Mouse (Mus musculus) forebrain, embryonic 15.5 days (tissue): ENCODE results near the gene Fam222a. TPM values are rescaled to one million over a fixed set of nuclear protein-coding genes. Genes with fewer than 3 reads are reported as not detected.

Experiments
- ATAC-seq: fragments of 200-750 bp; cut with Nextera tagmentation; replicated peaks from 2 replicates; pipeline ENCODE4 v1.8.0; 2017; ENCODE audit warnings: mild to moderate bottlenecking, moderate TSS enrichment, moderate library complexity
- H3K27ac ChIP-seq: fragments of 300-500 bp; sonication (generic); replicated peaks from 2 replicates; pipeline ENCODE4 v1.5.1; 2015; ENCODE audit warnings: mild to moderate bottlenecking, inconsistent platforms
- H3K27me3 ChIP-seq: fragments of 300-500 bp; sonication (generic); 2 replicates; pipeline ENCODE4 v1.6.1; 2015; ENCODE audit warnings: inconsistent platforms
- H3K36me3 ChIP-seq: fragments of 300-500 bp; sonication (generic); 2 replicates; pipeline ENCODE4 v1.6.1; 2015; ENCODE audit warnings: mild to moderate bottlenecking, inconsistent platforms
- H3K4me1 ChIP-seq: fragments of 300-500 bp; sonication (generic); 2 replicates; pipeline ENCODE4 v1.6.1; 2015; ENCODE audit warnings: inconsistent platforms
- H3K4me2 ChIP-seq: fragments of 300-500 bp; sonication (generic); replicated peaks from 2 replicates; pipeline ENCODE4 v1.6.1; 2015; ENCODE audit warnings: mild to moderate bottlenecking, inconsistent platforms
- H3K4me3 ChIP-seq: fragments of 300-500 bp; sonication (generic); 2 replicates; pipeline ENCODE4 v1.5.1; 2015; ENCODE audit warnings: mild to moderate bottlenecking, inconsistent platforms
- H3K9ac ChIP-seq: fragments of 300-500 bp; sonication (generic); replicated peaks from 2 replicates; pipeline ENCODE4 v1.6.1; 2015; ENCODE audit warnings: mild to moderate bottlenecking, inconsistent platforms
- H3K9me3 ChIP-seq: fragments of 300-500 bp; sonication (generic); 2 replicates; pipeline ENCODE4 v1.6.1; 2016; ENCODE audit warnings: inconsistent platforms
- whole genome bisulfite sequencing: fragments of 180-500 bp; shearing (Covaris S2); methylation state at CpG from one replicate; pipeline ENCODE4 v1.1.7; 2015; ENCODE audit warnings: mixed read lengths; 5-methylcytosine and 5-hydroxymethylcytosine counted together
- polyA plus RNA-seq: library from polyadenylated mRNA; unstranded; fragments of >200 nt; fragmentation: Nextera tagmentation; extraction: Ambion mirVana; gene quantifications from 2 replicates; pipeline ENCODE4 v1.2.1, GENCODE M21; 2015

The Fam222a gene
- polyA plus RNA-seq, 1 experiment from 2014 or later = 5.2 TPM

DNA sequence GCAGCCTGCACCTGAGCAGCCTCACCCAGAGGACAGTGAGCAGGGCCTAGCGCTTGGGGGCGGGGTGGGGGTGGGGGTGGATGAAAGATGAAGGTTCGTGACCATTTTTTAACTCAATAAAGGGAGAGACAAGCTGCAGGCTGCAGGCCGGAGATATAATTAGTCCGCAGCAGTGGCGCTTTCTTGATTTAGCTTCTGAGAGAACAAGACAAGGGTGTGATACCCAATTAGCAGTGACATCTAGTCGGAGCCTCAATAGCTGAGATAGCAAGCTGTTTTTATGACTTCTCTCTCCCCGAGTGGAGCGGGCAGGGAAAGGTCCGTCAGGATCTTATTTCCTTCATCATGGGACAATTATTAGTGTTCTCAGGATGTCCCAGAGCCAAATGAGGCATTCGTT, 7.2 kb downstream of the Fam222a start:
- no peaks in the 10 kb centered on the region for H3K36me3 ChIP-seq
- 0 out of 2 replicates have a peak overlapping the region, but pooled peaks have one; percentile 20 for H3K27ac ChIP-seq
- peaks cover 45% of the 10 kb centered on the region for H3K27me3 ChIP-seq
- no peaks in the 10 kb centered on the region for H3K9me3 ChIP-seq
- no peak overlapping the region; the same call in 1 of the 2 replicates for H3K9ac ChIP-seq
- WGBS = 13% methylated on average over 11 of the region's 11 CpGs
- peak overlapping the region; percentile 23 for H3K4me2 ChIP-seq
- H3K4me3 ChIP-seq = peak overlapping the region; percentile 4
- peaks cover 96% of the 10 kb centered on the region for H3K4me1 ChIP-seq
- no peak for ATAC-seq

DNA sequence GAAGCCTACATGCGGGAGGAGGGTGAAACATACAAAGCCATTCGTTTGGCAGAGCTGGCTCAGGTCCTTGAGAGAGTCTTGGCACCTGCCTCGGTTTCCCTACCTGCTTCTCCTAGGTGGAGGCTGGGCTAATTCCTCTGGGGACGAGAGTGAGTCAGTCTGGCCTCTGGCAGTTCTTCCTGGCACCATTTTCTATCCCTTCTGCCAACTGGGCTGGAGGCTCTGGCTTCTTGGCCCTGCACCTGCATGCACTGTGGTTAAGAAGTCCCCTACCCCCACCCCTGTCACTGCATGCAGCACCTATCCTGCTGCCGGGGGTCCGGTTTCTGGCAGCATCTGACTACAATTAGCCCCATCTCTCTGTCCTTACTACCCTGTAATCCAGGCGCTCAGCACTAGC, 7.7 kb downstream of the Fam222a start:
- no peak for ATAC-seq
- WGBS = 62% methylated on average over 7 of the region's 7 CpGs
- H3K4me3 ChIP-seq = 0 out of 2 replicates have a peak overlapping the region, but pooled peaks have one; percentile 4

DNA sequence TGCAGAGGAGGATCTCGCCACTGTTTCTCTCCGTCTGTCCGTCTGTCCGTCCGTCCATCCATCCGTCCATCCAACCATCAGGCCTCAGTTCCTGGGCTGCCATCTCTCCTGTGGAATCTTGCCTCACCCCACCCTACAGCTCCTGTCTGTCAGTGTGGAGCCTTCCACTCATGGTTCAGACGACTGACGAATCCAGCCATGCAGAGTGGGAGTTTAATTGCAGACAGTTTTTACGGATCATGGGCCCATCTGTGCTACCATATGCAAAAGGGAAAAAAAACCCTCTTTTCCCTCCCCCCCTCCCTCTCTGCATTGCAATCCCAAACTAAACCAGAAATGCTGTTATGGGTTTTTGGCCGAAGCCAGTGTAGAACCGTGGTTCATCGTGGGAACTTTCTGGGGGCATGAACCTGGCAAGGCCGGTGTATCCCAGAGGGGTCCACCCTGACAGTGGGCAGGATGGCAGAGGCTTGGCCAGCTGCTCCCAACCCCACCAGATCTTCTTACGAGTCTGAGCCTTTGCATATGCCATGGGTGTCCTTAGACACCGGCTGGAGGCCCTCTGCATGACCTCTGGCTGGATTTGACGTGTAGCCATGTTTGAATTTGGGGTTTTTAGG, 8.3 kb downstream of the Fam222a start:
- no peak overlapping the region for H3K9ac ChIP-seq
- no peaks in the 10 kb centered on the region for H3K36me3 ChIP-seq
- H3K4me2 ChIP-seq = peak overlapping the region; percentile 23
- no peak overlapping the region for H3K4me3 ChIP-seq
- peak; percentile 26; the same call in 1 of the 2 replicates for ATAC-seq
- peaks cover 92% of the 10 kb centered on the region for H3K4me1 ChIP-seq
- H3K27ac ChIP-seq = 0 out of 2 replicates have a peak overlapping the region, but pooled peaks have one; percentile 20
- WGBS = 70% methylated on average over 16 of the region's 16 CpGs
- H3K9me3 ChIP-seq = no peaks in the 10 kb centered on the region
- H3K27me3 ChIP-seq = peaks cover 48% of the 10 kb centered on the region

More for the DNA sequence above, 7.7 kb downstream of the Fam222a start:
- Histone ChIP-seq H3K27ac (0 out of 2 replicates have a peak overlapping the region, but pooled peaks have one; percentile 20), H3K4me2 (peak overlapping the region; percentile 23), H3K4me1 (peaks cover 94% of the 10 kb centered on the region), H3K36me3 (no peaks in the 10 kb centered on the region), H3K9ac (no peak overlapping the region), H3K9me3 (no peaks in the 10 kb centered on the region), H3K27me3 (peaks cover 48% of the 10 kb centered on the region)

DNA sequence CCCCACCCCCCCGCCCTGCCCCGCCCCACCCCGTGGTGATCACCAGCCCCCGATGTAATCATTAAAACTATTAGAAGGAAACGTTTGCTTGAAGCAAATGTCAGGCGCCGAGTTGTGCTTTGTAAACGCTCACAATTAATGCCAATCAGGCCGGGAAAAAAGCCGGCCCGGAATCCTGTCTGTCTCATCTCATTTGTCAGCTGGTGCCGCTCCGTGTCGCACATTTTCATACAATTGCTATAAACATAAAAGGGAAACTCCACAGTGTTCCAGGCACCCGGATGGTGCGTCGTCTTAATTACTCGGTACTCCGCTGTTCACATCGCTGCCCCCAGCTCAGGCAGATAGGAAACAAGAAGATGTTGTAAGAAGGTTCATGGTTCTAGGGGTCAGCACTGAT, 10.5 kb downstream of the Fam222a start:
- H3K9me3 ChIP-seq = no peaks in the 10 kb centered on the region
- H3K4me3 ChIP-seq = no peak overlapping the region
- no peak for ATAC-seq
- H3K4me2 ChIP-seq = no peak overlapping the region
- H3K9ac ChIP-seq = no peak overlapping the region
- H3K4me1 ChIP-seq = peaks cover 75% of the 10 kb centered on the region
- 13% methylated on average over 20 of the region's 20 CpGs for WGBS
- H3K36me3 ChIP-seq = no peaks in the 10 kb centered on the region
- H3K27me3 ChIP-seq = peaks cover 47% of the 10 kb centered on the region
- peak overlapping the region; percentile 41; the same call in 1 of the 2 replicates for H3K27ac ChIP-seq

- H3K27me3 ChIP-seq = peaks cover 37% of the 10 kb centered on the region
- H3K4me3 ChIP-seq = no peak overlapping the region
- no peak overlapping the region for H3K27ac ChIP-seq
- H3K36me3 ChIP-seq = no peaks in the 10 kb centered on the region
- H3K9me3 ChIP-seq = no peaks in the 10 kb centered on the region
- peaks cover 75% of the 10 kb centered on the region for H3K4me1 ChIP-seq
- no peak overlapping the region for H3K4me2 ChIP-seq
- whole genome bisulfite sequencing = 50% methylated on average over 8 of the region's 8 CpGs
- no peak for ATAC-seq
- no peak overlapping the region for H3K9ac ChIP-seq
These were observed 12.0 kb downstream of the Fam222a start for GRCm38 (mm10) chr5:114579714-114580357.

DNA sequence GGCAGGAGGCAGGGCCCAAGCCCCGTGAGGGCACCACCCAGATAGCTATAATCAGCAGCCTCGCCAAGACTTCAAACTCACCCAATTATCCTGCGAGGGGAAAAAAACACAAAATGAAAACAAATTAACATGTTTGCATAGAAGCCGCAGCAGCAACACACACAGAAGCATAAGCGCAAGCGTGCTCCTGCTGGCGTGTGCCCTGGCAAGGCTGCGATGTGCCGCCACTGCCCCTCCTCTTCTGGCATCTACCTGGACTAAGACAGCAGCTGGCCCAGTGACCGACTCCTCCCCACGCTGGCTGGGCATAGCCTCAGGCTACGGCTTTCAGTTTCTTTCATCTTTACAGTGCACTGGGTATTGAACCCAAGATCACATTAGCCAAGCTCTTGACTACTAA, 13.7 kb downstream of the Fam222a start:
- no peak for ATAC-seq
- H3K4me3 ChIP-seq = no peak overlapping the region
- 25% methylated on average over 12 of the region's 12 CpGs for WGBS
- peaks cover 71% of the 10 kb centered on the region for H3K4me1 ChIP-seq
- peaks cover 46% of the 10 kb centered on the region for H3K27me3 ChIP-seq
- 0 out of 2 replicates have a peak overlapping the region, but pooled peaks have one; percentile 4 for H3K27ac ChIP-seq
- H3K4me2 ChIP-seq = no peak overlapping the region
- H3K9me3 ChIP-seq = no peaks in the 10 kb centered on the region
- no peak overlapping the region for H3K9ac ChIP-seq
- H3K36me3 ChIP-seq = no peaks in the 10 kb centered on the region

- peaks cover 59% of the 10 kb centered on the region for H3K4me1 ChIP-seq
- H3K36me3 ChIP-seq = no peaks in the 10 kb centered on the region
- WGBS = 82% methylated on average over 3 of the region's 3 CpGs
- peaks cover 45% of the 10 kb centered on the region for H3K27me3 ChIP-seq
- H3K9ac ChIP-seq = no peak overlapping the region
- no peak for ATAC-seq
- no peak overlapping the region for H3K4me3 ChIP-seq
- H3K4me2 ChIP-seq = no peak overlapping the region
- H3K27ac ChIP-seq = no peak overlapping the region
- H3K9me3 ChIP-seq = no peaks in the 10 kb centered on the region
These were observed 15.2 kb downstream of the Fam222a start for GRCm38 (mm10) chr5:114583046-114583445.

DNA sequence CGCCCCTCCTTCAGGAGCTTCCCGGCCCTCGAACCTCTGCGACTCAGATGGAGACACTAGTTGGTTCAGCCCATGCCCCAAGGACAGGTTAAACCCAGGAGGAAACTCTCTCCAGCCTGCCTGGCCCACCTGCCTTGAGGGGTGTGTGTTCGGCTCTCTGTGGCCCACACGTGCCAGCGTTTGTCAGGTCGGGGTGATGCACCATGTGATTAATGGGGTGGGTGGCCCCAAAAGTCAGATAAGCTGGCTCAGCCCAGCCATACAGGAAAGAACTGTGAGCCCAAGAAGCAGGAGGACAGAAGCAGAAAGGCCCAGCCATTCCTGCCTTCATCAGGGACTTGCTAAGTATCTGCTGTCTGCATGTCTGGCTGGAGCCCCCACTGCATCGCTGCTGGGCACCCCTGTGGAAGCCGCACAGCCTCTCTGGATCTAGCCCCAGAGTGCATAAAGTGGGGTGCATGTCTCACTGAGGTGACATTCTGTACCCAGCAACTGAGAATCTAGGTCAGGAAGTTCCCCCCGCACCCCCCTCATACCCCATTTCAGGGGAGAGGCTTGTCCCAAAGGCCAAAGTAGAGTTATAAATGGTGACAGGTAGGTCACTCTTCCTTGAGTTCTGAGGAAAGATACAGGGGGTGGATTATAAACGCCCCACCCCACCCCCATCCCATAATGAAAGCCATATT, 15.8 kb downstream of the Fam222a start:
- no peak overlapping the region for H3K4me2 ChIP-seq
- no peak for ATAC-seq
- no peaks in the 10 kb centered on the region for H3K36me3 ChIP-seq
- no peak overlapping the region for H3K9ac ChIP-seq
- no peak overlapping the region for H3K27ac ChIP-seq
- WGBS = 85% methylated on average over 12 of the region's 12 CpGs
- H3K9me3 ChIP-seq = no peaks in the 10 kb centered on the region
- peaks cover 60% of the 10 kb centered on the region for H3K4me1 ChIP-seq
- H3K27me3 ChIP-seq = peaks cover 49% of the 10 kb centered on the region
- no peak overlapping the region for H3K4me3 ChIP-seq

DNA sequence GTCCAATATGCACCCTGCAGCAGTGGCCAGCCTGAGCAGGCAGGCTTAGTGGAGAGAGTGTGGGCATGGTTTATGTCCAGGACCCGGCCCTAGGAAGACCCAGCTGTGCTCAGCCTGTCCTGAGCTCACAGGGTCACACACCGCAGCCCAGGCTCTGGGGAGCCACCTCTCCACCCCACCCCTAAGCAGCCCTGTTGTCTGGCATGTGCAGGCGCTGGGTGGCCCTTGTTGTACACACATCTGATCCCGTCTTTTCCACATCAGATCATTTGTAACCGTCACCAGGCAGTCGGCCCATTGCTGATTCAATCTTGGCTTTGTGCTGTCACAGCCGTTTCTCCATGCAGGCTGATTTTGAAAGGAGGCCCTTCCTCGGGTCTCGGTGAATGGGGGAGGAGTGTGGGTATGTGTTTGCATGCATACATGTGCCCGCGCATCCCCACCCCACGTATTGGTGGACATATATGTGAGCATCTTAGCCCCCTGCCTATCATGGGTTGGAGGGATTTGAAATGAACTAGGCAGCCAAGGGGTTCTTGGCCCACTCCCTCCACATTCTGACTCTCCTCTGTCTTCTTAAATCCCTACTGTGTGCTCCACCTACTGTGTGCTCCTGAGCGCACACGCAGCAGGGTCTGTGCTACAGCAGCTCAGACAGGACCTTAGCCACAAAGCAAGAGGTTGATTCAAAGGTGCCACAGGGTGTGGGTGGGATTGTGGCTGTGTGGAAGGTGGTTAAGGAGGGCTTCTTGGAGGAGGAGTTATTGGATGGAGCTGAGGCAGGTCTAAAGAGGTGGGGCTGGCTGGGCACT, 16.7 kb downstream of the Fam222a start:
- no peak overlapping the region for H3K4me3 ChIP-seq
- no peak overlapping the region for H3K4me2 ChIP-seq
- 29% methylated on average over 14 of the region's 14 CpGs for WGBS
- no peaks in the 10 kb centered on the region for H3K36me3 ChIP-seq
- H3K27me3 ChIP-seq = peaks cover 44% of the 10 kb centered on the region
- no peak for ATAC-seq
- H3K4me1 ChIP-seq = peaks cover 61% of the 10 kb centered on the region
- H3K9me3 ChIP-seq = no peaks in the 10 kb centered on the region
- no peak overlapping the region for H3K9ac ChIP-seq
- 0 out of 2 replicates have a peak overlapping the region, but pooled peaks have one; percentile 23 for H3K27ac ChIP-seq

- H3K36me3 ChIP-seq = no peaks in the 10 kb centered on the region
- H3K9ac ChIP-seq = no peak overlapping the region
- H3K27ac ChIP-seq = no peak overlapping the region
- H3K9me3 ChIP-seq = no peaks in the 10 kb centered on the region
- WGBS = 15% methylated on average over 5 of the region's 5 CpGs
- H3K4me2 ChIP-seq = no peak overlapping the region
- no peak for ATAC-seq
- no peak overlapping the region for H3K4me3 ChIP-seq
- H3K27me3 ChIP-seq = peaks cover 39% of the 10 kb centered on the region
- peaks cover 66% of the 10 kb centered on the region for H3K4me1 ChIP-seq
These were observed 17.9 kb downstream of the Fam222a start for GRCm38 (mm10) chr5:114585682-114586081.

DNA sequence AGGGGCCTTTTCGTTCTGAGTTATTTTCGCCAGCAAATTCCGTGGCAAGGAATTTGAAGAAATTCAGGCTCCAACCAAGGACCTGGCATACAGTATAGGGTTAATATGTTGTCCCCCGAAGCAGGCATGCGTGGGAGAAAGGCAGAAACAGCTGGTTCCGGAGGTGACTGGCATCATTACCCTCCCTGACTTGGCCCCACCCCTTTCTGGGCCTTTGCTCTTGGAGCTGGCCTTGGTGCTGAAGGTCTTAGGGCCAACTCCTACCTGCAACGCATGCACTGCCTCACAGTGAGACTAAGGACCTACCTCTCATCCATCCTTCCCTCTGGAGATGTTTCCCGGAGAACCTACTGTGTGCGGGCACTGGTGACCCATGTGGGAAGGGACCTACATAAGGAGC, 20.1 kb downstream of the Fam222a start:
- Histone ChIP-seq H3K9me3 (no peaks in the 10 kb centered on the region), H3K9ac (no peak overlapping the region), H3K4me2 (no peak overlapping the region), H3K27me3 (peaks cover 36% of the 10 kb centered on the region), H3K4me1 (peaks cover 79% of the 10 kb centered on the region), H3K4me3 (no peak overlapping the region), H3K36me3 (no peaks in the 10 kb centered on the region), H3K27ac (no peak overlapping the region)
- ATAC-seq = no peak
- WGBS = 45% methylated on average over 9 of the region's 9 CpGs
